Mouse (Mus musculus): ENCODE results near the gene Ndufa13. TPM values are rescaled to one million over a fixed set of nuclear protein-coding genes. Genes with fewer than 3 reads are reported as not detected.

The Ndufa13 gene
- total RNA-seq, 2 experiments from 2014 or later = 152 to 159 TPM

- no peak for DNase-seq (ENCODE audit: low spot score in 2 of 2)
Observed at GRCm38 (mm10) chr8:69881261-69881865, 21.0 kb downstream of the Ndufa13 start.

DNA sequence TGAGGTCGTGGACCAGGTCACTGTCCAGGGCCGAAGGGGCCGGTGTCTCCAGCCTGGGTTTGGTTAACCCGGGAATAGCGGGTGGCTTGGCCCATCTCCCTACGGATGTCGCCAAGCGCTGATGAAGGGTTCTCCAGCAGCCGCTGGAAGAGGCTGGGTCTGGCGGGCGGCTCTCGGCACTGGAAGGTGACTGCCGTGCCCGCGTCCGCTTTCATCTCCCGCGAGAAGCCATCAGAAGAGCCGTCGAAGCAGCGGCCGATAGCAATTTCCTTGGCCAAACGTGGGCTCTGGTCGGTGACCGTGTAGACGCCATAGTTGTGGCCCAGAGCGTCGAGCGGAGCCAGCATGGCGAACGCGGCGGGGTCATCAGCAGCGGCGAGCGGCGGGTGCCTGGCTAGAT lies 21.5 kb downstream of the Ndufa13 start:
- no peak for DNase-seq (ENCODE audit: low spot score in 2 of 2)

GRCm38 (mm10) chr8:69879678-69880077 lies 22.7 kb downstream of the Ndufa13 start:
- no peak for DNase-seq (ENCODE audit: low spot score in 2 of 2)

- no peak for DNase-seq (ENCODE audit: low spot score in 2 of 2)
Observed at GRCm38 (mm10) chr8:69877992-69878391, 24.4 kb downstream of the Ndufa13 start.

DNA sequence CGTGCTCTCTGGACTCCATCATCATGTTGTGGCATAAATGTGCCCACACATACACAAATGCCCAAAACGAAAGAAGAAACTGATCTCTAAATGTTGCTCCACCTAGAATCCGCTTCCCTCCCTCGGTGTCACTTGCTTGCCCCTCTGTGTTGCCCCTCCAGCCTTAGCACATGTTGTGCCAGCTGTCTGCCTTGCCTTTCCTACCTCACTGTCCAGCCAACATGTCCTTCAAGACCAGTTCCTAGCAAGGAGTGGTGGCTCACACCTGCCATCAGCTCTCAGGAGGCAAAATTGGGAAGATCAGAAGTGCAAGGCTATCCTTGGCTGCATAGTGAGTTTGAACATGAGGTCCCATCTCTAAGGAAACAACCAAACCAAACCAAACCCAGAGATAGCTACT lies 25.0 kb downstream of the Ndufa13 start:
- DNase-seq (ENCODE audit: low spot score in 2 of 2) = no peak

DNA sequence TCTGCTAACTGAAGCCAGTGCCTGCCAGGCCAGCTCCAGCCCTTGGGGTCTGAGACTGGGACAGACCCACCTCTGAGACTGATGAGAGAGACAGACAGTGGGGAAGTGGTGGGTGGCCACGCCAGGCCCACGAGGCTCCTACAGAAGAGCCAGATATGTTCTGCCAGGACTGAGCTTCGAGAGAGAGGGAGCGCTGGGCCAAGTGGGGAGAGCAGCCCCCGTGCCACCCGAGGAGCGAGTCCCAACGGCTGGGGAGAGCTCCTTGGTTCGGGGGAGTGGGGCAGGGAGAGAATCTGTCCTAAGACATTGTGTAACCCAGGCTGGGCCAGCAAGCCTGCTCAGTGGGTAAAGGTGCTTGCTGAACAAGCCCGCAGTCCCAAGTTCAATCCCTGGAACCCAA lies 25.4 kb downstream of the Ndufa13 start:
- DNase-seq (ENCODE audit: low spot score in 2 of 2) = no peak

- no peak for DNase-seq (ENCODE audit: low spot score in 2 of 2)
Observed at GRCm38 (mm10) chr8:69876097-69876496, 26.3 kb downstream of the Ndufa13 start.

DNA sequence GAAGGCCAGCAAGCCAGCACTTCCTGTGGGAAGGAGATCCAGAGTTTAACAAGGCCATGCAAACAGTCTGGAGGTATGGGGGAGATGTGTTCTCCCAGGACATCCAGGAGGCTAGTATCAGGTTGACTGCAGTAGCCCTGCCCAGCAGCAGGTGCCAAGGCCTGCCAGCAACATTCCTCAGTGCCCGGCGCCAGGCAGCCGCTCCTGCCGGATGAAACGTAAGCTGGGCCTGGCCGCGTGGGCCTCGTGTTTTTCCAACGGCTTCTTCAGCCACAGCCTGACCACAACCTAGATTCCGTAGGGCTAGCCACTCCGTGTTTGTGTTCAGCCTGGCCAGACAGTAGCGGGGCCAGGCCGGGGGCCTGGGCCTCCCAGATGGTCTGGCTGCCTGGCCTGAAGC lies 27.7 kb downstream of the Ndufa13 start:
- no peak for DNase-seq (ENCODE audit: low spot score in 2 of 2)

GRCm38 (mm10) chr8:69874155-69874554 lies 28.2 kb downstream of the Ndufa13 start:
- peak; percentile 67 to 68 for DNase-seq (ENCODE audit: low spot score in 2 of 2)

- no peak for DNase-seq (ENCODE audit: low spot score in 2 of 2)
Observed at GRCm38 (mm10) chr8:69870907-69871306, 31.5 kb downstream of the Ndufa13 start.

GRCm38 (mm10) chr8:69870003-69870765 lies 32.2 kb downstream of the Ndufa13 start:
- DNase-seq (ENCODE audit: low spot score in 2 of 2) = no peak

GRCm38 (mm10) chr8:69867696-69868326 lies 34.5 kb downstream of the Ndufa13 start:
- DNase-seq (ENCODE audit: low spot score in 2 of 2) = no peak

- no peak for DNase-seq (ENCODE audit: low spot score in 2 of 2)
Observed at GRCm38 (mm10) chr8:69864180-69864579, 38.2 kb downstream of the Ndufa13 start.

DNA sequence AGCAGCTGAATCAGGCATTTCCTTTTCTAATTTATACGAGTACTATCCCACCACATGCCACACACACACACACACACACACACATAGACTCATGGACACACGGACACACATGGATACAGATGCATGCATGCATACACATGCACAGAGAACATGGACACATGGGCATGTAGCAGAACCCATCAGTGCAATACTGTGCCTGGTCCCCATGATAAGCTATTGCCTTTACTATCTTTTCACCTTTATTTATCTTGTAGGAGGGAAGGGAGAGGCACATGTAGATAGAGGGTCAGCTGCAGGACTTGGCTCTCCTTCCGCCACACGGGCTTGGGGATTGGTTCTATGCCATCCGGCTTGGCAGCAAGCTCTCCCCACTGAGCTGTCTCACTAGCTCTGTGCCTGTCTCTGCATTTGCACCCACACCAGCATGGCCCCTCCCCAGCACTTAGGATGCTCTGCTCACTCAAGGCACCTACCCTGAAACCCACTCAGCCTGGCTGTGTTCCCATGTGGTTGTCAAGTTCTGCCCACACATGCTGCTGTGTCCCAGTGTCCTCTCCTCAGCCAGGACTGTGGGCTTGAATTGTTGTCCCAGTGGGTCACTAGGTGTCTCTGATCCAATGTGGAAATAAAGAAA lies 38.9 kb downstream of the Ndufa13 start:
- no peak for DNase-seq (ENCODE audit: low spot score in 2 of 2)

- DNase-seq (ENCODE audit: low spot score in 2 of 2) = no peak
Observed at GRCm38 (mm10) chr8:69861251-69861650, 41.1 kb downstream of the Ndufa13 start.

DNA sequence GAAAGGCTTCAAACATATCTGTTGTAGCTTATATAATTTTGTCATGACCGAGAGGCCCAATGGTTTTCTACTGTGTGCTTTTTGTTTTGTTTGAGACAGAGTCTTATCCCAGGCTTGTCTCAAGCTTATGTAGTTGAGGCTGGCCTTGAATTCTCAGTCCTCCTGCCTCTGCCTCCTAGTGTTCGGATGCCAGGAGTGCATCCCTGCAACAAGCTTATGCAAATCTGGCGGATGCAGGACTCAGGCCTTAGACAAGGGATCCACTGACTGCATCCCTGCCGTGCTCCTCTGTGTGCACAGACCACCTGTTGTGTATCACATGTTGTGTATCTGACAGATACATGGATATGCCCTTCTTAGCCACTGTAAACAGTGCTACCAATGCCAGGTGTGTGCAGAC lies 41.6 kb downstream of the Ndufa13 start:
- DNase-seq (ENCODE audit: low spot score in 2 of 2) = no peak

DNA sequence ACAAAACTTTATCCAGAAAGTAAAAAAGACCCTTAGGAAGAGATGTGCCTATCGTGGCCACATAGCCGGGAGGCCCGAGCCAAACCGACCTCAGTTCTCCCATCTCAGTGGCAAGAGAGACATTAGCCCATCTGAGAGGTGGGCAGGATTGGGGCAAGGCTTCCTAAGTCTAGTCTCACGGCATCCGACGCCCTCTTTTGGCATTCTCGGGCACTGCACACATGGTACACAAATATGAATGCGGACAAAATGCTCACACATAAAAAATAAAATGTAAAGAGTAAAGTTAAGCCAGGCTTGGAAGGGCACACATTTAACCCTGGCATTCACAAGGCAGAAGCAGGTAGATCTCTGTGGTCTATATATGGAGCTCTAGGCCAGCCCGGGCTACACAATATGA lies 48.5 kb downstream of the Ndufa13 start:
- no peak for DNase-seq (ENCODE audit: low spot score in 2 of 2)

DNA sequence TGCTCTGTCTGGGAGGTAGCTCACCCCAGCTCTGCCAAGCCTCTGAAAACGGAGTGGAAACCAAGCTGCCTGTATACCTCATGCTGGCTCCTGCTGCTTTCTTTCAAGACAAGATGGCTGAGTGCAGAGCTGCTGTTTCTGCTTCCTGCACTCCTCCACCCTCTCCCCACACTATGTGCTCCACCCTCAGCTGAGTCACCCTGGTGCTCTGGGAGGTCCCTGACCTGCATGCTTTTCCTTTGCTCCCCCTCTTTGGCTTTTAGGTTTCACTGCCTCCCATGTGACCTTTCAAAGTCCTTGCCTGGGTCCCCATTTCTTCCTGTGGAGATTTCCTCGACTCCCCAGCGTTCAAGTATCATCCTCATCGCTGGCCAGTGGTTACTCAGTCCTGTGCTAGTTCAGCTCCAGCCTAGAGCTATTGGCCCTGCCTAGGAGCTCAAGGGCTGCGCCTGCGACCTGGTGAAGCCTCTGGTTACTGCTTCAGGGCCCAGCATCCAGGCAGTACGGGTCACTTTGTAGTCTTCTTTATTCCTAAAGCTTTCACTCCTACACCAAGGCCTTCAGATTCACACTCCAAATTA lies 51.3 kb downstream of the Ndufa13 start:
- no peak for DNase-seq (ENCODE audit: low spot score in 2 of 2)

DNA sequence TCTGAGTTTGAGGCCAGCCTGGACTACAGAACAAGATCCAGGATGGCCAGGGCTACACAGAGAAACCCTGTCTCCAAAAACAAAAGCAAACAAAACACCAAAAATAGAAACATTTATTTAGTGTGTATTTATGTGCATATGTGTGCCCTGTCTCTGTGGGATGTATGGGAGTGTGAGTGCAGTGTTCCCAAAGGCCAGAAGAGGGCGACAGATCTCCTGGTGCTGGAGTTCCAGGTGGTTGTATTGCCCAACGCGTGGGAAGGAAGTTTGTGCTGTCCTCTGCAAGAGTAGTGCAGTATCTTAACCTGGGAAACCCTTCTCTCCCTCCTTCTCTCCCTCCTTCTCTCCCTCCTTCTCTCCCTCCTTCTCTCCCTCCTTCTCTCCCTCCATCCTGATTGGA lies 52.5 kb downstream of the Ndufa13 start:
- no peak for DNase-seq (ENCODE audit: low spot score in 2 of 2)

GRCm38 (mm10) chr8:69848951-69849350 lies 53.4 kb downstream of the Ndufa13 start:
- no peak for DNase-seq (ENCODE audit: low spot score in 2 of 2)

GRCm38 (mm10) chr8:69847167-69848065 lies 54.9 kb downstream of the Ndufa13 start:
- no peak for DNase-seq (ENCODE audit: low spot score in 2 of 2)
